Mouse (Mus musculus) embryo, embryonic 10.5 days (tissue): ENCODE measurements around the gene Phf14.
"Not testable (repeated sequence)": the region's sequence is repeated elsewhere in the genome, so short reads cannot be mapped to it uniquely, and the experiment has no call there.

Source experiments
- DNase-seq: peaks from one replicate; pipeline ENCODE4 v3.0.0-alpha.2; 2015; ENCODE audit warnings: low spot score

The Phf14 gene

GRCm38 (mm10) chr6:11907269-11908032 is at the start of gene Phf14, which contains the start of gene Ndufa4:
Gene Phf14 (plus strand): TSS chr6:11907809.
Gene Ndufa4 (minus strand): TSS chr6:11907497.
- peak; percentile 92 for DNase-seq

GRCm38 (mm10) chr6:11875364-11875763 is 32.2 kb upstream of the Phf14 start:
- not testable (repeated sequence) for DNase-seq

- DNase-seq = no peak
Measured at GRCm38 (mm10) chr6:11900809-11901310, 6.7 kb upstream of the Phf14 start.

GRCm38 (mm10) chr6:11906890-11907268 is 730 bp upstream of the Phf14 start:
- peak; percentile 28 for DNase-seq

- peak; percentile 27 for DNase-seq
Measured at GRCm38 (mm10) chr6:11908170-11908569, 561 bp downstream of the Phf14 start.

GRCm38 (mm10) chr6:11925496-11926041 is 18.0 kb downstream of the Phf14 start:
- DNase-seq = peak; percentile 92

GRCm38 (mm10) chr6:11926082-11926595 is 18.5 kb downstream of the Phf14 start:
- DNase-seq = peak; percentile 72

GRCm38 (mm10) chr6:11927485-11927884 is 19.9 kb downstream of the Phf14 start:
- DNase-seq = no peak

GRCm38 (mm10) chr6:11933403-11933802 is 25.8 kb downstream of the Phf14 start:
- DNase-seq = no peak

GRCm38 (mm10) chr6:11940895-11941294 is 33.3 kb downstream of the Phf14 start:
- no peak for DNase-seq

GRCm38 (mm10) chr6:11942089-11942488 is 34.5 kb downstream of the Phf14 start:
- DNase-seq = no peak

- no peak for DNase-seq
Measured at GRCm38 (mm10) chr6:11948100-11948499, 40.5 kb downstream of the Phf14 start.

- DNase-seq = no peak
Measured at GRCm38 (mm10) chr6:11960172-11960571, 52.6 kb downstream of the Phf14 start.

- no peak for DNase-seq
Measured at GRCm38 (mm10) chr6:11993782-11994181, 86.2 kb downstream of the Phf14 start.

- no peak for DNase-seq
Measured at GRCm38 (mm10) chr6:11998576-11998975, 91.0 kb downstream of the Phf14 start.

- DNase-seq = no peak
Measured at GRCm38 (mm10) chr6:11999506-11999905, 91.9 kb downstream of the Phf14 start.

GRCm38 (mm10) chr6:12005455-12005854 is 97.8 kb downstream of the Phf14 start:
- DNase-seq = no peak

- no peak for DNase-seq
Measured at GRCm38 (mm10) chr6:12006001-12006400, 98.4 kb downstream of the Phf14 start.

GRCm38 (mm10) chr6:12012103-12012502 is 104.5 kb downstream of the Phf14 start:
- no peak for DNase-seq

- DNase-seq = peak; percentile 8
Measured at GRCm38 (mm10) chr6:12014035-12014434, 106.4 kb downstream of the Phf14 start.

GRCm38 (mm10) chr6:12014733-12015132 is 107.1 kb downstream of the Phf14 start:
- DNase-seq = no peak

- no peak for DNase-seq
Measured at GRCm38 (mm10) chr6:12019736-12020135, 112.1 kb downstream of the Phf14 start.

- no peak for DNase-seq
Measured at GRCm38 (mm10) chr6:12020156-12020555, 112.5 kb downstream of the Phf14 start.
